Mouse (Mus musculus): ENCODE data around the gene Mfsd13b.
"Not testable (repeated sequence)": the region's sequence is repeated elsewhere in the genome, so short reads cannot be mapped to it uniquely, and the experiment has no call there.

The Mfsd13b gene

GRCm38 (mm10) chr7:120982968-120983367, 659 bp downstream of the Mfsd13b start:
- DNase-seq (ENCODE audit: low read depth), result peak; percentile 18

GRCm38 (mm10) chr7:120991191-120991590, 8.9 kb downstream of the Mfsd13b start:
- DNase-seq (ENCODE audit: low read depth), result no peak

- DNase-seq (ENCODE audit: low read depth), result peak; percentile 59
These were observed 16.8 kb downstream of the Mfsd13b start for GRCm38 (mm10) chr7:120999021-120999530.

- no peak for DNase-seq (ENCODE audit: low read depth)
These were observed 17.9 kb downstream of the Mfsd13b start for GRCm38 (mm10) chr7:121000065-121000822.

GRCm38 (mm10) chr7:121001879-121002278, 19.6 kb downstream of the Mfsd13b start:
- DNase-seq (ENCODE audit: low read depth), result no peak

- DNase-seq (ENCODE audit: low read depth), result no peak
These were observed 20.2 kb downstream of the Mfsd13b start for GRCm38 (mm10) chr7:121002407-121002928.

- peak; percentile 92 for DNase-seq (ENCODE audit: low read depth)
These were observed 21.6 kb downstream of the Mfsd13b start for GRCm38 (mm10) chr7:121003793-121004418.

- no peak for DNase-seq (ENCODE audit: low read depth)
These were observed 29.7 kb downstream of the Mfsd13b start for GRCm38 (mm10) chr7:121011794-121012689.

GRCm38 (mm10) chr7:121014486-121014885, 32.2 kb downstream of the Mfsd13b start:
- DNase-seq (ENCODE audit: low read depth), result no peak

GRCm38 (mm10) chr7:121018778-121019177, 36.5 kb downstream of the Mfsd13b start:
- DNase-seq (ENCODE audit: low read depth), result no peak

- no peak for DNase-seq (ENCODE audit: low read depth)
These were observed 38.0 kb downstream of the Mfsd13b start for GRCm38 (mm10) chr7:121020277-121020676.

GRCm38 (mm10) chr7:121025221-121026008, 43.1 kb downstream of the Mfsd13b start:
- no peak for DNase-seq (ENCODE audit: low read depth)

- no peak for DNase-seq (ENCODE audit: low read depth)
These were observed 44.0 kb downstream of the Mfsd13b start for GRCm38 (mm10) chr7:121026300-121026699.

GRCm38 (mm10) chr7:121029947-121030346, 47.6 kb downstream of the Mfsd13b start:
- not testable (repeated sequence) for DNase-seq (ENCODE audit: low read depth)

GRCm38 (mm10) chr7:121033856-121034652, 51.7 kb downstream of the Mfsd13b start, which contains the start of gene Mettl9:
TSS of gene Mettl9 (plus strand) at chr7:121034445.
- DNase-seq (ENCODE audit: low read depth), result peak; percentile 97

- no peak for DNase-seq (ENCODE audit: low read depth)
These were observed 52.4 kb downstream of the Mfsd13b start for GRCm38 (mm10) chr7:121034701-121035141.

- DNase-seq (ENCODE audit: low read depth), result peak; percentile 69
These were observed 52.9 kb downstream of the Mfsd13b start for GRCm38 (mm10) chr7:121035161-121035721.

GRCm38 (mm10) chr7:121040595-121040994, 58.3 kb downstream of the Mfsd13b start:
- no peak for DNase-seq (ENCODE audit: low read depth)

- DNase-seq (ENCODE audit: low read depth), result no peak
These were observed 59.7 kb downstream of the Mfsd13b start for GRCm38 (mm10) chr7:121041989-121042388.

- no peak for DNase-seq (ENCODE audit: low read depth)
These were observed 60.7 kb downstream of the Mfsd13b start for GRCm38 (mm10) chr7:121043004-121043403.

All from NIH3T3 (cell line).